Mouse (Mus musculus) forebrain, embryonic 14.5 days (tissue): ENCODE measurements around the gene Gm17334. TPM values are rescaled to one million over a fixed set of nuclear protein-coding genes. Genes with fewer than 3 reads are reported as not detected.
A peak's percentile ranks its signal among the peaks of the same experiment; 100 is the strongest.

Experiments used
- ATAC-seq: fragments of 200-750 bp; cut with Nextera tagmentation; 2 replicates; pipeline ENCODE4 v1.8.0; 2017; ENCODE audit warnings: mild to moderate bottlenecking, moderate library complexity
- DNase-seq: peaks from one replicate; pipeline ENCODE4 v3.0.0-alpha.2; 2015; ENCODE audit warnings: low spot score
- H3K27ac ChIP-seq: fragments of 300-500 bp; sonication (generic); 2 replicates; pipeline ENCODE4 v1.5.1; 2014; ENCODE audit warnings: low read depth, mild to moderate bottlenecking, control low read depth, low read length, moderate library complexity
- H3K27me3 ChIP-seq: fragments of 300-500 bp; sonication (generic); replicated peaks from 2 replicates; pipeline ENCODE4 v1.6.1; 2014; ENCODE audit warnings: low read length, control low read depth, mixed read lengths; ENCODE audit not compliant: control insufficient read depth, insufficient read depth
- H3K36me3 ChIP-seq: fragments of 300-500 bp; sonication (generic); 2 replicates; pipeline ENCODE4 v1.6.1; 2014; ENCODE audit warnings: low read length, control low read depth; ENCODE audit not compliant: control insufficient read depth, insufficient read depth
- H3K4me1 ChIP-seq: fragments of 300-500 bp; sonication (generic); 2 replicates; pipeline ENCODE4 v1.6.1; 2014; ENCODE audit warnings: antibody characterized with exemption, low read length, control low read depth; ENCODE audit not compliant: control insufficient read depth, insufficient read depth
- H3K4me2 ChIP-seq: fragments of 300-500 bp; sonication (generic); 2 replicates; pipeline ENCODE4 v1.6.1; 2014; ENCODE audit warnings: mild to moderate bottlenecking, control low read depth, low read length
- H3K4me3 ChIP-seq: fragments of 300-500 bp; sonication (generic); 2 replicates; pipeline ENCODE4 v1.5.1; 2014; ENCODE audit warnings: low read depth, low read length, control low read depth
- H3K9ac ChIP-seq: fragments of 300-500 bp; sonication (generic); 2 replicates; pipeline ENCODE4 v1.6.1; 2014; ENCODE audit warnings: mild to moderate bottlenecking, low read length, control low read depth, moderate library complexity
- H3K9me3 ChIP-seq: fragments of 300-500 bp; sonication (generic); replicated peaks from 2 replicates; pipeline ENCODE4 v1.6.1; 2016; ENCODE audit warnings: low read length, control low read depth, mixed read lengths; ENCODE audit not compliant: control insufficient read depth
- WGBS: fragments of 180-500 bp; shearing (Covaris S2); extraction: QIAGEN DNeasy Blood & Tissue Kit; methylation state at CpG from one replicate; pipeline ENCODE4 v1.1.7; 2014; 5-methylcytosine and 5-hydroxymethylcytosine counted together
- polyA plus RNA-seq: library from polyadenylated mRNA; unstranded; fragments of >200 nt; fragmentation: Nextera tagmentation; extraction: Ambion mirVana; gene quantifications from 2 replicates; pipeline ENCODE4 v1.2.1, GENCODE M21; 2014

Gene Gm17334
- polyA plus RNA-seq, 1 experiment from 2014 or later, result not detected

GRCm38 (mm10) chr11:53770125-53770791 lies 2.7 kb downstream of the Gm17334 start:
- Histone ChIP-seq H3K27me3 (0 out of 2 replicates have a peak, but pooled peaks cover 3% of the 10 kb centered on the region), H3K4me3 (peak overlapping the region; percentile 63), H3K9me3 (no peaks in the 10 kb centered on the region), H3K4me2 (peak overlapping the region; percentile 99), H3K27ac (peak overlapping the region; percentile 21; the same call in 1 of the 2 replicates), H3K36me3 (no peaks in the 10 kb centered on the region), H3K9ac (peak overlapping the region; percentile 69), H3K4me1 (no peaks in the 10 kb centered on the region; the same call in 1 of the 2 replicates)
- ATAC-seq, result peak; percentile 85
- DNase-seq, result peak; percentile 67
- WGBS, result under 1% methylated on average over 74 of the region's 75 CpGs

GRCm38 (mm10) chr11:53769760-53770124 lies 3.2 kb downstream of the Gm17334 start, which contains the start of gene Irf1:
Irf1 (plus strand) TSS chr11:53770014.
- H3K27me3 ChIP-seq, result 0 out of 2 replicates have a peak, but pooled peaks cover 3% of the 10 kb centered on the region

GRCm38 (mm10) chr11:53769185-53769576 lies 3.8 kb downstream of the Gm17334 start:
- no peak for ATAC-seq
- Histone ChIP-seq H3K36me3 (no peaks in the 10 kb centered on the region), H3K27me3 (0 out of 2 replicates have a peak, but pooled peaks cover 3% of the 10 kb centered on the region), H3K4me1 (no peaks in the 10 kb centered on the region; the same call in 1 of the 2 replicates), H3K9ac (no peak overlapping the region; the same call in 1 of the 2 replicates), H3K4me3 (peak overlapping the region; percentile 63; the same call in 1 of the 2 replicates), H3K4me2 (peak overlapping the region; percentile 99), H3K27ac (no peak overlapping the region), H3K9me3 (no peaks in the 10 kb centered on the region)
- 55% methylated on average over 12 of the region's 12 CpGs for WGBS
- no peak for DNase-seq

More at GRCm38 (mm10) chr11:53769760-53770124, 3.2 kb downstream of the Gm17334 start, which contains the start of gene Irf1:
- peak; percentile 91 for DNase-seq
- H3K36me3 ChIP-seq, result no peaks in the 10 kb centered on the region
- H3K4me1 ChIP-seq, result no peaks in the 10 kb centered on the region; the same call in 1 of the 2 replicates
- peak within 1 kb of the TSS; percentile 99 for H3K4me2 ChIP-seq
- H3K4me3 ChIP-seq, result peak within 1 kb of the TSS; percentile 63
- H3K9ac ChIP-seq, result peak within 1 kb of the TSS; percentile 69
- under 1% methylated on average over 40 of the region's 40 CpGs for WGBS
- H3K27ac ChIP-seq, result peak within 1 kb of the TSS; percentile 21; the same call in 1 of the 2 replicates
- ATAC-seq, result peak; percentile 98
- H3K9me3 ChIP-seq, result no peaks in the 10 kb centered on the region

GRCm38 (mm10) chr11:53768422-53769184 lies 4.4 kb downstream of the Gm17334 start:
- Histone ChIP-seq H3K9me3 (no peaks in the 10 kb centered on the region), H3K27me3 (0 out of 2 replicates have a peak, but pooled peaks cover 3% of the 10 kb centered on the region), H3K9ac (no peak overlapping the region), H3K4me2 (no peak overlapping the region), H3K36me3 (no peaks in the 10 kb centered on the region), H3K4me3 (no peak overlapping the region), H3K4me1 (peaks cover 4% of the 10 kb centered on the region), H3K27ac (no peak overlapping the region)
- DNase-seq (no peak), ATAC-seq (no peak)
- 82% methylated on average over 13 of the region's 13 CpGs for WGBS

GRCm38 (mm10) chr11:53764581-53764980 lies 8.4 kb downstream of the Gm17334 start:
- Histone ChIP-seq H3K27me3 (peaks cover 7% of the 10 kb centered on the region; the same call in 1 of the 2 replicates), H3K4me2 (no peak overlapping the region), H3K4me3 (no peak overlapping the region), H3K36me3 (no peaks in the 10 kb centered on the region), H3K9ac (no peak overlapping the region), H3K4me1 (peaks cover 20% of the 10 kb centered on the region), H3K9me3 (no peaks in the 10 kb centered on the region), H3K27ac (no peak overlapping the region)
- 47% methylated on average over 5 of the region's 5 CpGs for WGBS
- ATAC-seq (no peak), DNase-seq (no peak)

GRCm38 (mm10) chr11:53763496-53764140 lies 9.4 kb downstream of the Gm17334 start:
- H3K4me1 ChIP-seq, result peaks cover 20% of the 10 kb centered on the region
- DNase-seq (peak; percentile 69), ATAC-seq (peak; percentile 74)
- 3% methylated on average over 33 of the region's 33 CpGs for WGBS
- H3K36me3 ChIP-seq, result no peaks in the 10 kb centered on the region
- no peak overlapping the region for H3K27ac ChIP-seq
- peak overlapping the region; percentile 22 for H3K4me3 ChIP-seq
- H3K9me3 ChIP-seq, result no peaks in the 10 kb centered on the region
- H3K9ac ChIP-seq, result peak overlapping the region; percentile 32
- peak overlapping the region; percentile 58 for H3K4me2 ChIP-seq
- H3K27me3 ChIP-seq, result peaks cover 7% of the 10 kb centered on the region; the same call in 1 of the 2 replicates

GRCm38 (mm10) chr11:53762827-53763495 lies 10.0 kb downstream of the Gm17334 start:
- H3K4me1 ChIP-seq, result peaks cover 20% of the 10 kb centered on the region
- DNase-seq (peak; percentile 60), ATAC-seq (peak; percentile 18; the same call in 1 of the 2 replicates)
- H3K4me3 ChIP-seq, result peak overlapping the region; percentile 22; the same call in 1 of the 2 replicates
- peak overlapping the region; percentile 32; the same call in 1 of the 2 replicates for H3K9ac ChIP-seq
- H3K27me3 ChIP-seq, result peaks cover 7% of the 10 kb centered on the region; the same call in 1 of the 2 replicates
- H3K4me2 ChIP-seq, result peak overlapping the region; percentile 58
- H3K9me3 ChIP-seq, result no peaks in the 10 kb centered on the region
- no peak overlapping the region for H3K27ac ChIP-seq
- 8% methylated on average over 23 of the region's 23 CpGs for WGBS
- no peaks in the 10 kb centered on the region for H3K36me3 ChIP-seq

GRCm38 (mm10) chr11:53762426-53762825 lies 10.6 kb downstream of the Gm17334 start:
- Histone ChIP-seq H3K4me3 (no peak overlapping the region), H3K9ac (no peak overlapping the region; the same call in 1 of the 2 replicates), H3K4me2 (peak overlapping the region; percentile 58), H3K9me3 (no peaks in the 10 kb centered on the region), H3K27me3 (peaks cover 7% of the 10 kb centered on the region; the same call in 1 of the 2 replicates), H3K4me1 (peaks cover 20% of the 10 kb centered on the region), H3K36me3 (no peaks in the 10 kb centered on the region), H3K27ac (no peak overlapping the region)
- ATAC-seq (no peak), DNase-seq (no peak)
- 70% methylated on average over 2 of the region's 2 CpGs for WGBS
